Mouse (Mus musculus): ENCODE results near the gene Dynlt1f.
"Not testable (repeated sequence)": the region's sequence is repeated elsewhere in the genome, so short reads cannot be mapped to it uniquely, and the experiment has no call there.

Dynlt1f gene

GRCm38 (mm10) chr17:6655567-6656281 is at the start of gene Dynlt1f:
Gene Dynlt1f, minus strand, starts transcription at chr17:6655900.
- peak; percentile 57 for DNase-seq (ENCODE audit: low spot score)

- DNase-seq (ENCODE audit: low spot score), result peak; percentile 40
Observed at GRCm38 (mm10) chr17:6703381-6704270, 47.9 kb upstream of the Dynlt1f start.

GRCm38 (mm10) chr17:6702625-6703221 is 47.0 kb upstream of the Dynlt1f start:
- not testable (repeated sequence) for DNase-seq (ENCODE audit: low spot score)

- not testable (repeated sequence) for DNase-seq (ENCODE audit: low spot score)
Observed at GRCm38 (mm10) chr17:6700077-6700476, 44.4 kb upstream of the Dynlt1f start.

GRCm38 (mm10) chr17:6699502-6699901 is 43.8 kb upstream of the Dynlt1f start:
- DNase-seq (ENCODE audit: low spot score), result not testable (repeated sequence)

GRCm38 (mm10) chr17:6697224-6697775 is 41.6 kb upstream of the Dynlt1f start:
- DNase-seq (ENCODE audit: low spot score), result peak; percentile 77

- DNase-seq (ENCODE audit: low spot score), result not testable (repeated sequence)
Observed at GRCm38 (mm10) chr17:6696521-6696920, 40.8 kb upstream of the Dynlt1f start.

GRCm38 (mm10) chr17:6695712-6696111 is 40.0 kb upstream of the Dynlt1f start:
- DNase-seq (ENCODE audit: low spot score), result not testable (repeated sequence)

GRCm38 (mm10) chr17:6691596-6691995 is 35.9 kb upstream of the Dynlt1f start:
- DNase-seq (ENCODE audit: low spot score), result peak; percentile 84

GRCm38 (mm10) chr17:6689344-6689743 is 33.6 kb upstream of the Dynlt1f start:
- not testable (repeated sequence) for DNase-seq (ENCODE audit: low spot score)

GRCm38 (mm10) chr17:6686299-6686971 is 30.7 kb upstream of the Dynlt1f start:
- DNase-seq (ENCODE audit: low spot score), result peak; percentile 4

GRCm38 (mm10) chr17:6685288-6685818 is 29.7 kb upstream of the Dynlt1f start:
- DNase-seq (ENCODE audit: low spot score), result not testable (repeated sequence)

GRCm38 (mm10) chr17:6684464-6685287 is 29.0 kb upstream of the Dynlt1f start:
- DNase-seq (ENCODE audit: low spot score), result peak; percentile 4

- not testable (repeated sequence) for DNase-seq (ENCODE audit: low spot score)
Observed at GRCm38 (mm10) chr17:6683702-6684101, 28.0 kb upstream of the Dynlt1f start.

- DNase-seq (ENCODE audit: low spot score), result peak; percentile 5
Observed at GRCm38 (mm10) chr17:6681721-6682120, 26.0 kb upstream of the Dynlt1f start.

- not testable (repeated sequence) for DNase-seq (ENCODE audit: low spot score)
Observed at GRCm38 (mm10) chr17:6678063-6678462, 22.4 kb upstream of the Dynlt1f start.

GRCm38 (mm10) chr17:6674297-6674696 is 18.6 kb upstream of the Dynlt1f start:
- DNase-seq (ENCODE audit: low spot score), result not testable (repeated sequence)

GRCm38 (mm10) chr17:6668522-6668921 is 12.8 kb upstream of the Dynlt1f start:
- DNase-seq (ENCODE audit: low spot score), result not testable (repeated sequence)

- not testable (repeated sequence) for DNase-seq (ENCODE audit: low spot score)
Observed at GRCm38 (mm10) chr17:6665389-6665788, 9.7 kb upstream of the Dynlt1f start.

GRCm38 (mm10) chr17:6662840-6663239 is 7.1 kb upstream of the Dynlt1f start:
- DNase-seq (ENCODE audit: low spot score), result not testable (repeated sequence)
